Mouse (Mus musculus): Measurements from ENCODE around the gene Gal3st1. TPM values are rescaled to one million over a fixed set of nuclear protein-coding genes. Genes with fewer than 3 reads are reported as not detected.

Gal3st1 gene
- total and polyA plus RNA-seq, 3 experiments, result 0.07 to 0.12 TPM; not detected in 1

DNA sequence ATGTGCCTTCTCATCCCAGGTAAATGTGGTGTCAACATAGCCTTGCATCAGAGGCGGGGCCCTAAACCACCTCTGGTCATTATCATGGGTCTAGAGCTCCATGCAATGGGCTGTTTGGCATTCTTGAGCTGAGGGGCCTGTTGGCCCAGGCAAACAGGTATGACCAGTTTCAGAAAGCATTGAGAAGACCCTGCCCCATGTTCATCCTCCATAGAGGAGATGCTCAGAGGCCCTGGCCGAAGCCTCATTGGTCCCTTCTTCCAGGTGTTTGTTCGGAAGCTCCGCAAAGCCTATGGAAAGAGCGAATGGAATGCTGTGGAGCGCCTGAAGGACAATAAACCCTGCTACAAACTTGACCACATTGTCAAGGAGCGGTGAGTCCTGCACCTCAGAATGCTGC lies 13.1 kb upstream of the Gal3st1 start:
- H3K36me3 ChIP-seq (ENCODE audit: control insufficient read depth in 1 of 2, insufficient read depth in 2 of 2, low read length in 2 of 2), result peaks cover 15 to 46% of the 10 kb centered on the region in 2 experiments
- H3K27me3 ChIP-seq (ENCODE audit: control insufficient read depth in 1 of 2, insufficient read depth in 2 of 2, low read length in 2 of 2), result no peaks in the 10 kb centered on the region
- no peak overlapping the region for H3K27ac ChIP-seq (ENCODE audit: control insufficient read depth, low read depth, low read length)
- H3K9ac ChIP-seq (ENCODE audit: control insufficient read depth, low read depth, low read length, poor library complexity, severe bottlenecking), result no peak overlapping the region
- H3K4me3 ChIP-seq (ENCODE audit: control insufficient read depth in 1 of 2, insufficient read depth in 1 of 2, low read depth in 2 of 2, low read length in 2 of 2), result no peak overlapping the region
- peaks cover 30% of the 10 kb centered on the region for H3K79me2 ChIP-seq (ENCODE audit: control insufficient read depth, insufficient read depth, low read length, poor library complexity)
- peaks cover 7 to 9% of the 10 kb centered on the region in 2 experiments for H3K4me1 ChIP-seq (ENCODE audit: control insufficient read depth in 1 of 2, insufficient read depth in 2 of 2, low read length in 2 of 2)
- no peak for DNase-seq (ENCODE audit: low read depth, low spot score)
- TF ChIP-seq TCF12 (IDR thresholded peaks at IDR 0.05; ENCODE audit: low read depth, low read length) (no peak), UBTF (IDR thresholded peaks at IDR 0.05; ENCODE audit: borderline replicate concordance, insufficient read depth, low read depth, low read length) (no peak), CHD2 (IDR thresholded peaks at IDR 0.05; ENCODE audit: low read length) (no peak), POLR2AphosphoS5 (IDR thresholded peaks at IDR 0.05; ENCODE audit: borderline replicate concordance, low read depth, low read length) (no peak), MAFK (IDR thresholded peaks at IDR 0.05; ENCODE audit: borderline replicate concordance, low read depth, low read length) (no peak), E2F4 (IDR thresholded peaks at IDR 0.05; ENCODE audit: borderline replicate concordance, low read depth, low read length) (no peak), SMC3 (IDR thresholded peaks at IDR 0.05; ENCODE audit: low read depth, low read length) (no peak), RCOR1 (IDR thresholded peaks at IDR 0.05; ENCODE audit: low read depth, low read length) (no peak), GABPA (IDR thresholded peaks at IDR 0.05; ENCODE audit: low read depth, low read length) (no peak)
- H3K9me3 ChIP-seq (replicated peaks; ENCODE audit: insufficient read depth, low read length), result no peaks in the 10 kb centered on the region

DNA sequence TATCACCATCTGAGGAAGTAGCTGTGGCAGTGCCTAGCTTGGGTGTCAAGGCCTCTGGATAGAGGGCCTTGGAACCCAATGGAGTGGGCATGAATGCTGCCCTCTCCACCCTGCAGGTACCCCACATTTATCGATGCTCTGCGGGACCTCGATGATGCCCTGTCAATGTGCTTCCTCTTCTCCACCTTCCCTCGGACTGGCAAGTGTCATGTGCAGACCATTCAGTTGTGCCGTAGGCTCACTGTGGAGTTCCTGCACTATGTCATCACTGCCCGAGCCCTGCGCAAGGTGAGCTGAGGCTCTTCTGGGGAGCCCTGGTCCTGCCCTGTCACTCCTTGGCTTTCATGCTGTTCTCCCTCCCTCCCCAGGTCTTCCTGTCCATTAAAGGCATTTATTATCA lies 10.4 kb upstream of the Gal3st1 start:
- Histone ChIP-seq H3K36me3 (ENCODE audit: control insufficient read depth in 1 of 2, insufficient read depth in 2 of 2, low read length in 2 of 2) (peaks cover 0 to 52% of the 10 kb centered on the region in 2 experiments; a peak in 2 of 4 replicates), H3K9ac (ENCODE audit: control insufficient read depth, low read depth, low read length, poor library complexity, severe bottlenecking) (no peak overlapping the region), H3K9me3 (replicated peaks; ENCODE audit: insufficient read depth, low read length) (no peaks in the 10 kb centered on the region), H3K4me1 (ENCODE audit: control insufficient read depth in 1 of 2, insufficient read depth in 2 of 2, low read length in 2 of 2) (no peaks in the 10 kb centered on the region), H3K27me3 (ENCODE audit: control insufficient read depth in 1 of 2, insufficient read depth in 2 of 2, low read length in 2 of 2) (no peaks in the 10 kb centered on the region), H3K79me2 (ENCODE audit: control insufficient read depth, insufficient read depth, low read length, poor library complexity) (peaks cover 4% of the 10 kb centered on the region; the same call in 1 of the 2 replicates), H3K27ac (ENCODE audit: control insufficient read depth, low read depth, low read length) (no peak overlapping the region), H3K4me3 (ENCODE audit: control insufficient read depth in 1 of 2, insufficient read depth in 1 of 2, low read depth in 2 of 2, low read length in 2 of 2) (no peak overlapping the region)
- DNase-seq (ENCODE audit: low read depth, low spot score), result no peak
- TF ChIP-seq TAL1 (IDR thresholded peaks at IDR 0.05; ENCODE audit: low read length), result no peak
- no peak for TF ChIP-seq RCOR1 (IDR thresholded peaks at IDR 0.05; ENCODE audit: low read depth, low read length)
- TF ChIP-seq ZMIZ1 (IDR thresholded peaks at IDR 0.05; ENCODE audit: low read depth, low read length), result no peak
- TF ChIP-seq MXI1 (IDR thresholded peaks at IDR 0.05; ENCODE audit: low read depth, low read length), result no peak
- no peak for TF ChIP-seq ZKSCAN1 (IDR thresholded peaks at IDR 0.05; ENCODE audit: low read depth, low read length)
- no peak for TF ChIP-seq RAD21 (IDR thresholded peaks at IDR 0.05; ENCODE audit: low read depth, low read length)
- no peak for TF ChIP-seq ELF1 (IDR thresholded peaks at IDR 0.05; ENCODE audit: low read depth, low read length)
- TF ChIP-seq POLR2A (IDR thresholded peaks at IDR 0.05; ENCODE audit: control insufficient read depth in 1 of 2, insufficient read depth in 1 of 2, low read depth in 1 of 2, low read length in 2 of 2, poor library complexity in 1 of 2), result no peak; a peak in 1 of 4 replicates
- no peak for TF ChIP-seq USF2 (IDR thresholded peaks at IDR 0.05; ENCODE audit: borderline replicate concordance in 1 of 2, insufficient read depth in 1 of 2, low read depth in 1 of 2, low read length in 2 of 2)
